Mouse (Mus musculus) myocyte (in vitro differentiated cells): ENCODE measurements around the gene Hrct1. TPM values are rescaled to one million over a fixed set of nuclear protein-coding genes. Genes with fewer than 3 reads are reported as not detected.

Source experiments
- H3K27me3 ChIP-seq: one replicate; pipeline ENCODE4 v1.6.1; 2011; ENCODE audit not compliant: control insufficient read depth, insufficient read depth, insufficient read length
- H3K36me3 ChIP-seq: one replicate; pipeline ENCODE4 v1.6.1; 2011; ENCODE audit not compliant: control insufficient read depth, insufficient read depth
- H3K4me2 ChIP-seq: one replicate; pipeline ENCODE4 v1.6.1; 2011; ENCODE audit warnings: low read depth, control low read depth
- H3K4me3 ChIP-seq: one replicate; pipeline ENCODE4 v1.5.1; 2011; ENCODE audit warnings: mild to moderate bottlenecking, control low read depth, moderate library complexity
- H3K79me2 ChIP-seq: one replicate; pipeline ENCODE4 v1.6.1; 2011; ENCODE audit not compliant: control insufficient read depth, insufficient read depth
- H3ac ChIP-seq: one replicate; pipeline ENCODE4 v1.6.1; 2011; ENCODE audit not compliant: control insufficient read depth, insufficient read length
- CEBPB ChIP-seq: IDR thresholded peaks from 2 replicates; pipeline ENCODE4 v1.6.1; 2011; ENCODE audit warnings: mild to moderate bottlenecking, moderate library complexity; ENCODE audit not compliant: poor library complexity, insufficient read depth, severe bottlenecking
- E2F4 ChIP-seq: IDR thresholded peaks from one replicate; pipeline ENCODE4 v1.6.1; 2011; ENCODE audit warnings: mild to moderate bottlenecking, control low read depth, moderate library complexity; ENCODE audit not compliant: insufficient read depth
- MAX ChIP-seq: IDR thresholded peaks from one replicate; pipeline ENCODE4 v1.6.1; 2011; ENCODE audit warnings: low read depth, mild to moderate bottlenecking, control low read depth
- MYOD1 ChIP-seq, 3 experiments: IDR thresholded peaks; one replicate each; pipeline ENCODE4 v1.6.1; 2011; ENCODE audit warnings: control low read depth in 2 of 3, low read depth in 2 of 3, mild to moderate bottlenecking in 2 of 3, moderate library complexity in 1 of 3; ENCODE audit not compliant: insufficient read length in 2 of 3, control insufficient read depth in 1 of 3
- MYOG ChIP-seq, 3 experiments: IDR thresholded peaks; one replicate each; pipeline ENCODE4 v1.6.1; 2011; ENCODE audit warnings: control low read depth in 2 of 3, low read depth in 2 of 3, mild to moderate bottlenecking in 2 of 3; ENCODE audit not compliant: insufficient read length in 2 of 3, control insufficient read depth in 1 of 3, insufficient read depth in 1 of 3
- POLR2A ChIP-seq: IDR thresholded peaks from one replicate; pipeline ENCODE4 v1.6.1; 2011; ENCODE audit warnings: low read depth, mild to moderate bottlenecking, control low read depth, moderate library complexity; ENCODE audit not compliant: insufficient read length
- POLR2AphosphoS2 ChIP-seq: IDR thresholded peaks from one replicate; pipeline ENCODE4 v1.6.1; 2011; ENCODE audit warnings: low read depth, control low read depth; ENCODE audit not compliant: insufficient read length
- REST ChIP-seq: IDR thresholded peaks from one replicate; pipeline ENCODE4 v1.6.1; 2011; ENCODE audit warnings: mild to moderate bottlenecking, control low read depth, moderate library complexity; ENCODE audit not compliant: insufficient read depth, insufficient read length
- SRF ChIP-seq: IDR thresholded peaks from one replicate; pipeline ENCODE4 v1.6.1; 2011; ENCODE audit warnings: low read depth; ENCODE audit not compliant: control insufficient read depth, insufficient read length
- TCF12 ChIP-seq: IDR thresholded peaks from one replicate; pipeline ENCODE4 v1.6.1; 2011; ENCODE audit warnings: mild to moderate bottlenecking, control low read depth; ENCODE audit not compliant: poor library complexity, insufficient read depth, severe bottlenecking
- TCF3 ChIP-seq: IDR thresholded peaks from one replicate; pipeline ENCODE4 v1.6.1; 2011; ENCODE audit warnings: low read depth, control low read depth; ENCODE audit not compliant: insufficient read length
- USF1 ChIP-seq: IDR thresholded peaks from one replicate; pipeline ENCODE4 v1.6.1; 2011; ENCODE audit warnings: low read depth, mild to moderate bottlenecking, control low read depth, moderate library complexity
- polyA plus RNA-seq: library from polyadenylated mRNA; unstranded; fragments of >200 nt; fragmentation: generic; extraction: Trizol; gene quantifications from one replicate; pipeline ENCODE4 v1.2.1, GENCODE M21; 2012; ENCODE audit warnings: missing spikeins

Hrct1 gene
- polyA plus RNA-seq, 1 experiment = 0.78 TPM

- Histone ChIP-seq H3K79me2 (no peaks in the 10 kb centered on the region), H3K4me2 (no peak overlapping the region), H3ac (no peak overlapping the region), H3K4me3 (no peak overlapping the region), H3K27me3 (no peaks in the 10 kb centered on the region), H3K36me3 (no peaks in the 10 kb centered on the region)
- TF ChIP-seq USF1 (no peak), MYOD1 (IDR thresholded peaks at IDR 0.05; ENCODE audit: control insufficient read depth in 1 of 3, insufficient read length in 2 of 3, low read depth in 2 of 3) (no peak), MAX (no peak), SRF (no peak), REST (no peak), TCF3 (no peak), POLR2A (no peak), E2F4 (no peak), POLR2AphosphoS2 (no peak), CEBPB (no peak), MYOG (IDR thresholded peaks at IDR 0.05; ENCODE audit: control insufficient read depth in 1 of 3, insufficient read depth in 1 of 3, insufficient read length in 2 of 3, low read depth in 2 of 3) (no peak), TCF12 (no peak)
Measured at GRCm38 (mm10) chr4:43741526-43741925, 14.5 kb downstream of the Hrct1 start.

- Histone ChIP-seq H3K4me2 (no peak overlapping the region), H3K4me3 (no peak overlapping the region), H3ac (no peak overlapping the region), H3K36me3 (no peaks in the 10 kb centered on the region), H3K27me3 (no peaks in the 10 kb centered on the region), H3K79me2 (no peaks in the 10 kb centered on the region)
- TF ChIP-seq POLR2A = no peak
- TF ChIP-seq USF1 = no peak
- no peak for TF ChIP-seq TCF12
- no peak for TF ChIP-seq MYOG (IDR thresholded peaks at IDR 0.05; ENCODE audit: control insufficient read depth in 1 of 3, insufficient read depth in 1 of 3, insufficient read length in 2 of 3, low read depth in 2 of 3)
- TF ChIP-seq TCF3 = no peak
- no peak for TF ChIP-seq SRF
- no peak for TF ChIP-seq REST
- TF ChIP-seq POLR2AphosphoS2 = no peak
- TF ChIP-seq MAX = no peak
- no peak for TF ChIP-seq CEBPB
- TF ChIP-seq MYOD1 (IDR thresholded peaks at IDR 0.05; ENCODE audit: control insufficient read depth in 1 of 3, insufficient read length in 2 of 3, low read depth in 2 of 3) = no peak
- no peak for TF ChIP-seq E2F4
Measured at GRCm38 (mm10) chr4:43742637-43743036, 15.6 kb downstream of the Hrct1 start.

- H3K4me3 ChIP-seq = no peak overlapping the region
- no peak overlapping the region for H3K4me2 ChIP-seq
Measured at GRCm38 (mm10) chr4:43743099-43743498, 16.1 kb downstream of the Hrct1 start.

GRCm38 (mm10) chr4:43745187-43745586 lies 18.2 kb downstream of the Hrct1 start:
- TF ChIP-seq POLR2A = no peak
- no peak for TF ChIP-seq POLR2AphosphoS2
- TF ChIP-seq E2F4 = no peak
- no peak for TF ChIP-seq CEBPB
- TF ChIP-seq USF1 = no peak
- no peak for TF ChIP-seq MAX
- no peak for TF ChIP-seq SRF
- no peak for TF ChIP-seq TCF12
- no peak for TF ChIP-seq TCF3
- TF ChIP-seq REST = no peak
- no peak for TF ChIP-seq MYOD1 (IDR thresholded peaks at IDR 0.05; ENCODE audit: control insufficient read depth in 1 of 3, insufficient read length in 2 of 3, low read depth in 2 of 3)
- no peak for TF ChIP-seq MYOG (IDR thresholded peaks at IDR 0.05; ENCODE audit: control insufficient read depth in 1 of 3, insufficient read depth in 1 of 3, insufficient read length in 2 of 3, low read depth in 2 of 3)
- Histone ChIP-seq H3K79me2 (no peaks in the 10 kb centered on the region), H3ac (no peak overlapping the region), H3K36me3 (no peaks in the 10 kb centered on the region), H3K4me2 (no peak overlapping the region), H3K27me3 (no peaks in the 10 kb centered on the region), H3K4me3 (no peak overlapping the region)

More at GRCm38 (mm10) chr4:43743099-43743498, 16.1 kb downstream of the Hrct1 start:
- no peak overlapping the region for H3ac ChIP-seq
- H3K36me3 ChIP-seq = no peaks in the 10 kb centered on the region
- no peaks in the 10 kb centered on the region for H3K79me2 ChIP-seq
- H3K27me3 ChIP-seq = no peaks in the 10 kb centered on the region
- TF ChIP-seq POLR2AphosphoS2 (no peak), USF1 (no peak), REST (no peak), TCF12 (no peak), TCF3 (no peak), E2F4 (no peak), MAX (no peak), MYOG (IDR thresholded peaks at IDR 0.05; ENCODE audit: control insufficient read depth in 1 of 3, insufficient read depth in 1 of 3, insufficient read length in 2 of 3, low read depth in 2 of 3) (no peak), SRF (no peak), CEBPB (no peak)

GRCm38 (mm10) chr4:43757213-43757612 lies 30.2 kb downstream of the Hrct1 start:
- H3K4me3 ChIP-seq = no peak overlapping the region
- no peaks in the 10 kb centered on the region for H3K27me3 ChIP-seq
- H3ac ChIP-seq = no peak overlapping the region
- H3K36me3 ChIP-seq = no peaks in the 10 kb centered on the region
- no peak for TF ChIP-seq MYOD1 (IDR thresholded peaks at IDR 0.05; ENCODE audit: control insufficient read depth in 1 of 3, insufficient read length in 2 of 3, low read depth in 2 of 3)
- TF ChIP-seq E2F4 = no peak
- no peak for TF ChIP-seq REST
- TF ChIP-seq SRF = no peak
- TF ChIP-seq TCF3 = no peak
- TF ChIP-seq MAX = no peak
- TF ChIP-seq CEBPB = no peak
- no peak for TF ChIP-seq POLR2A
- TF ChIP-seq POLR2AphosphoS2 = no peak
- no peak for TF ChIP-seq MYOG (IDR thresholded peaks at IDR 0.05; ENCODE audit: control insufficient read depth in 1 of 3, insufficient read depth in 1 of 3, insufficient read length in 2 of 3, low read depth in 2 of 3)
- TF ChIP-seq TCF12 = no peak
- TF ChIP-seq USF1 = no peak
- no peak overlapping the region for H3K4me2 ChIP-seq
- H3K79me2 ChIP-seq = no peaks in the 10 kb centered on the region
